Mouse (Mus musculus) stomach, postnatal 0 days (tissue): ENCODE measurements at regions not wholly inside any gene's neighbourhood (a gene's known extent, or its start where the extent isn't known, plus 50 kb on each side); places are given as distances from the start of the nearest gene placed in this dataset.

Experiments used
- ATAC-seq: fragments of 200-750 bp; cut with Nextera tagmentation; 2 replicates; pipeline ENCODE4 v1.8.0; 2017; ENCODE audit not compliant: low FRiP score, low TSS enrichment
- DNase-seq: peaks from one replicate; pipeline ENCODE4 v3.0.0-alpha.2; 2016; ENCODE audit warnings: low spot score
- H3K27ac ChIP-seq: fragments of 300-500 bp; sonication (generic); replicated peaks from 2 replicates; pipeline ENCODE4 v1.5.1; 2014; ENCODE audit warnings: mild to moderate bottlenecking, control low read depth
- H3K27me3 ChIP-seq: fragments of 300-500 bp; sonication (generic); 2 replicates; pipeline ENCODE4 v1.6.1; 2014; ENCODE audit warnings: low read length; ENCODE audit not compliant: control insufficient read depth, insufficient read depth
- H3K36me3 ChIP-seq: fragments of 300-500 bp; sonication (generic); 2 replicates; pipeline ENCODE4 v1.6.1; 2014; ENCODE audit warnings: low read length, mixed read lengths; ENCODE audit not compliant: control insufficient read depth, insufficient read depth
- H3K4me1 ChIP-seq: fragments of 300-500 bp; sonication (generic); replicated peaks from 2 replicates; pipeline ENCODE4 v1.6.1; 2014; ENCODE audit warnings: antibody characterized with exemption; ENCODE audit not compliant: control insufficient read depth, insufficient read depth
- H3K4me2 ChIP-seq: fragments of 300-500 bp; sonication (generic); replicated peaks from 2 replicates; pipeline ENCODE4 v1.6.1; 2014; ENCODE audit warnings: low read depth, mild to moderate bottlenecking, control low read depth, moderate library complexity
- H3K4me3 ChIP-seq: fragments of 300-500 bp; sonication (generic); 2 replicates; pipeline ENCODE4 v1.5.1; 2014; ENCODE audit warnings: low read depth, low read length, control low read depth
- H3K9ac ChIP-seq: fragments of 300-500 bp; sonication (generic); 2 replicates; pipeline ENCODE4 v1.6.1; 2014; ENCODE audit warnings: mild to moderate bottlenecking, low read length, control low read depth, mixed read lengths
- H3K9me3 ChIP-seq: fragments of 300-500 bp; sonication (generic); 2 replicates; pipeline ENCODE4 v1.6.1; 2016; ENCODE audit warnings: low read length; ENCODE audit not compliant: control insufficient read depth
- CTCF ChIP-seq: IDR thresholded peaks from 2 replicates; pipeline ENCODE4 v1.5.1; 2016; ENCODE audit warnings: antibody characterized with exemption, low read depth, mild to moderate bottlenecking, moderate library complexity
- EP300 ChIP-seq: optimal IDR thresholded peaks from 2 replicates; pipeline ENCODE3; 2016; ENCODE audit warnings: antibody characterized with exemption
- WGBS: fragments of 180-500 bp; shearing (Covaris S2); extraction: QIAGEN DNeasy Blood & Tissue Kit; methylation state at CpG from one replicate; pipeline ENCODE4 v1.1.7; 2014; 5-methylcytosine and 5-hydroxymethylcytosine counted together

GRCm38 (mm10) chr15:20135893-20136570 lies 313.0 kb upstream of the Cdh12 start:
- no peaks in the 10 kb centered on the region for H3K4me1 ChIP-seq
- H3K9ac ChIP-seq = no peak overlapping the region
- H3K4me3 ChIP-seq = no peak overlapping the region
- no peaks in the 10 kb centered on the region for H3K27me3 ChIP-seq
- ATAC-seq (no peak), DNase-seq (no peak)
- no peaks in the 10 kb centered on the region for H3K9me3 ChIP-seq
- 61% methylated on average over 3 of the region's 3 CpGs for WGBS
- peak; percentile 44 for TF ChIP-seq CTCF
- no peak for TF ChIP-seq EP300
- no peak overlapping the region for H3K27ac ChIP-seq
- no peak overlapping the region for H3K4me2 ChIP-seq
- no peaks in the 10 kb centered on the region for H3K36me3 ChIP-seq

GRCm38 (mm10) chr15:20151910-20152309 lies 297.2 kb upstream of the Cdh12 start:
- Histone ChIP-seq H3K27me3 (no peaks in the 10 kb centered on the region), H3K36me3 (no peaks in the 10 kb centered on the region), H3K4me2 (no peak overlapping the region), H3K9me3 (no peaks in the 10 kb centered on the region), H3K27ac (no peak overlapping the region), H3K9ac (no peak overlapping the region), H3K4me1 (no peaks in the 10 kb centered on the region), H3K4me3 (no peak overlapping the region)
- DNase-seq (no peak), ATAC-seq (no peak)
- TF ChIP-seq CTCF = no peak
- no peak for TF ChIP-seq EP300
- WGBS = 62% methylated on average over 3 of the region's 3 CpGs
